Mouse (Mus musculus) heart, embryonic 11.5 days (tissue): Measurements from ENCODE around the gene Rab28. TPM values are rescaled to one million over a fixed set of nuclear protein-coding genes. Genes with fewer than 3 reads are reported as not detected.

Experiments
- ATAC-seq: fragments of 200-750 bp; cut with Nextera tagmentation; replicated peaks from 2 replicates; pipeline ENCODE4 v1.8.0; 2017; ENCODE audit warnings: moderate library complexity; ENCODE audit not compliant: insufficient number of reproducible peaks, low FRiP score, low TSS enrichment
- H3K27ac ChIP-seq: fragments of 300-500 bp; sonication (generic); 2 replicates; pipeline ENCODE4 v1.5.1; 2014; ENCODE audit warnings: mild to moderate bottlenecking, low read depth, low read length
- H3K27me3 ChIP-seq: fragments of 300-500 bp; sonication (generic); 2 replicates; pipeline ENCODE4 v1.6.1; 2014; ENCODE audit warnings: mild to moderate bottlenecking, low read length, mixed read lengths; ENCODE audit not compliant: control insufficient read depth, insufficient read depth
- H3K36me3 ChIP-seq: fragments of 300-500 bp; sonication (generic); 2 replicates; pipeline ENCODE4 v1.6.1; 2014; ENCODE audit warnings: mild to moderate bottlenecking, low read length, moderate library complexity, mixed read lengths; ENCODE audit not compliant: control insufficient read depth, insufficient read depth
- H3K4me1 ChIP-seq: fragments of 300-500 bp; sonication (generic); 2 replicates; pipeline ENCODE4 v1.6.1; 2014; ENCODE audit warnings: low read length; ENCODE audit not compliant: control insufficient read depth, insufficient read depth
- H3K4me2 ChIP-seq: fragments of 300-500 bp; sonication (generic); 2 replicates; pipeline ENCODE4 v1.6.1; 2014; ENCODE audit warnings: mild to moderate bottlenecking, moderate library complexity
- H3K4me3 ChIP-seq: fragments of 300-500 bp; sonication (generic); 2 replicates; pipeline ENCODE4 v1.5.1; 2014; ENCODE audit warnings: low read depth, low read length
- H3K9ac ChIP-seq: fragments of 300-500 bp; sonication (generic); 2 replicates; pipeline ENCODE4 v1.6.1; 2014; ENCODE audit warnings: mild to moderate bottlenecking, low read depth, low read length, moderate library complexity
- H3K9me3 ChIP-seq: fragments of 300-500 bp; sonication (generic); replicated peaks from 2 replicates; pipeline ENCODE4 v1.6.1; 2016; ENCODE audit warnings: low read length; ENCODE audit not compliant: control insufficient read depth
- WGBS: fragments of 180-500 bp; shearing (Covaris S2); extraction: QIAGEN DNeasy Blood & Tissue Kit; methylation state at CpG from one replicate; pipeline ENCODE4 v1.1.7; 2014; ENCODE audit not compliant: insufficient replicate concordance; 5-methylcytosine and 5-hydroxymethylcytosine counted together
- polyA plus RNA-seq: library from polyadenylated mRNA; unstranded; fragments of >200 nt; fragmentation: Nextera tagmentation; extraction: Ambion mirVana; gene quantifications from 2 replicates; pipeline ENCODE4 v1.2.1, GENCODE M21; 2014

Gene Rab28
- polyA plus RNA-seq, 1 experiment from 2014 or later = 38.7 TPM

GRCm38 (mm10) chr5:41610447-41611030 is 97.4 kb downstream of the Rab28 start:
- 62% methylated on average over 5 of the region's 5 CpGs for WGBS
- H3K4me2 ChIP-seq = no peak overlapping the region
- H3K36me3 ChIP-seq = no peaks in the 10 kb centered on the region
- H3K27me3 ChIP-seq = no peaks in the 10 kb centered on the region
- no peak overlapping the region for H3K27ac ChIP-seq
- H3K4me3 ChIP-seq = no peak overlapping the region
- no peak overlapping the region for H3K9ac ChIP-seq
- no peaks in the 10 kb centered on the region for H3K9me3 ChIP-seq
- no peak for ATAC-seq
- no peaks in the 10 kb centered on the region for H3K4me1 ChIP-seq

- Histone ChIP-seq H3K9me3 (no peaks in the 10 kb centered on the region), H3K27ac (no peak overlapping the region), H3K4me1 (no peaks in the 10 kb centered on the region), H3K4me3 (no peak overlapping the region), H3K9ac (no peak overlapping the region), H3K27me3 (no peaks in the 10 kb centered on the region), H3K36me3 (no peaks in the 10 kb centered on the region), H3K4me2 (no peak overlapping the region)
- 79% methylated on average over 3 of the region's 3 CpGs for WGBS
- no peak for ATAC-seq
Measured at GRCm38 (mm10) chr5:41596242-41597117, 111.5 kb downstream of the Rab28 start.

GRCm38 (mm10) chr5:41595199-41595598 is 112.8 kb downstream of the Rab28 start:
- H3K4me2 ChIP-seq = no peak overlapping the region
- no peak overlapping the region for H3K27ac ChIP-seq
- H3K9me3 ChIP-seq = no peaks in the 10 kb centered on the region
- no peaks in the 10 kb centered on the region for H3K27me3 ChIP-seq
- H3K4me3 ChIP-seq = no peak overlapping the region
- no peak overlapping the region for H3K9ac ChIP-seq
- H3K4me1 ChIP-seq = no peaks in the 10 kb centered on the region
- ATAC-seq = no peak
- no peaks in the 10 kb centered on the region for H3K36me3 ChIP-seq
- 54% methylated on average over 3 of the region's 3 CpGs for WGBS

DNA sequence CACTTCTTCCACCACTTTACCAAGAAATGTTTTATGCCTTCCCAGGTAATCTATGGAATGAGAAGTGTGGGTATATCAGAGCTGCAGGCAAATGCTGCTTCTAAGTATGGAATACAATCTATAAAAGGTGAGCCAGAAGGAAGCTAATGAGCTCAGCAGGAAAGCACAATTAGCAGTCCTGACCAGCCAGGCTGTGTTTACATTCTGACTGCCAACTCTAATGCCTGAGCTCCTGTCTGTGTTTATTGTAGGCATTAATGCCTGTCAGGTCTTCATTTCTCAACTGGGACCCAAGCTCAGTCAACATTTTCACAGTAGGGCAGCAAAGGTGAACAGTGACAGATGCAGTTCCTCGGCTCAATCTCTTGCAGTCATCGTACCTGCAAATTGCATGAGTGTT is 129.9 kb downstream of the Rab28 start:
- Histone ChIP-seq H3K36me3 (no peaks in the 10 kb centered on the region), H3K9me3 (no peaks in the 10 kb centered on the region), H3K4me1 (no peaks in the 10 kb centered on the region), H3K27ac (no peak overlapping the region), H3K4me2 (no peak overlapping the region), H3K27me3 (no peaks in the 10 kb centered on the region), H3K9ac (no peak overlapping the region), H3K4me3 (no peak overlapping the region)
- ATAC-seq = no peak
- WGBS = 67% methylated on average over 2 of the region's 2 CpGs

Other genes starting within 250 kb of the Rab28 start
- gene Nkx3-2, start 56.3 kb upstream of the Rab28 start, polyA plus RNA-seq = 0.13 TPM in 1 of 2 replicates, not detected in the other
- gene Bod1l, start 136.2 kb upstream of the Rab28 start, polyA plus RNA-seq = 14.3 and 17.3 TPM in 2 replicates